Mouse (Mus musculus): Measurements from ENCODE around the gene Chga. TPM values are rescaled to one million over a fixed set of nuclear protein-coding genes. Genes with fewer than 3 reads are reported as not detected.
A peak's percentile ranks its signal among the peaks of the same experiment; 100 is the strongest.

The Chga gene
- polyA plus RNA-seq (2014; fragmentation: Nextera tagmentation; extraction: Ambion mirVana) = 5.2 and 5.8 TPM in 2 replicates

DNA sequence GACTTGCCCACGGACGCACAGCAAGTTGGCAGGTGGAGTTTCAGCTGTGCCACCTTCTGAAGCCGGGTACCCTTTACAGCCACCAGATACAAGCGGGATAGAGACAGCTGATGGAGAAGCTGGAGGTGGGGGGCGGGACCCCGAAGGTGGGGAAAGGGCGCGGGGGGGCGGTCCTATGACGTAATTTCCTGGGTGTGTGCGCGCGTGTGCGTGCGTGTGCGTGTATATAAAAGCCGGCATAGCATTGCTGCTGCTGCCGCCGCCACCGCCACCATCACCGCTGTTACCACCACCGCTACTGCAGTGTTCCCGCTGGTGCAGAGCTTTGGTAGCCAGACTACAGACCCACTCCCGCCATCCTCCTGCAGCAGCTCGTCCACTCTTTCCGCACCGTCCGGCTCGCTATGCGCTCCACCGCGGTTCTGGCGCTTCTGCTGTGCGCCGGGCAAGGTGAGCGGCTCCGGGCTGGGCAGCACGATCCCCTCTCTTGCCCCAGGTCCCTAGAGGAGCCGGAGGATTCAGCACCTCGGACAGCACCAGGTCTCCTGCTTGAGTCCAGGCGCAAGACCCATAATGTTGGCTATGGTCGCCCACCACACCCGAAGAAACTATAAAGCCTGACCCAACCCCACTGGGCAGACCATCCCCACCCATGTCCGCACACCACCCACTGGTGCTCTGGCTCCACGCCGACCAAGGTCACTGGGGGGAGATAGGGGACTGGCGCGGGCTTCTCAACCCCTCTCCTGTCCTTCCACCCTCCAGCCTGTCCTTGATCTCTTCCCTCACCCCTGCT is at the start of gene Chga:
Gene Chga, plus strand, starts transcription at position 249 of the 796 bp plus-strand sequence.
- Histone ChIP-seq H3K4me1 (ENCODE audit: control insufficient read depth, insufficient read depth, low read length) (0 out of 2 replicates have a peak, but pooled peaks cover 3% of the 10 kb centered on the region), H3K9me3 (ENCODE audit: control insufficient read depth, low read depth, low read length) (no peaks in the 10 kb centered on the region), H3K36me3 (ENCODE audit: control insufficient read depth, insufficient read depth, low read length) (no peaks in the 10 kb centered on the region), H3K27ac (ENCODE audit: low read length) (no peak within 1 kb of the TSS), H3K4me2 (replicated peaks; ENCODE audit: low read depth, low read length) (peak within 1 kb of the TSS; percentile 38), H3K4me3 (ENCODE audit: low read depth, low read length) (peak within 1 kb of the TSS; percentile 22), H3K27me3 (ENCODE audit: control insufficient read depth, insufficient read depth, low read length) (peaks cover 10% of the 10 kb centered on the region), H3K9ac (replicated peaks; ENCODE audit: low read depth, low read length) (no peak within 1 kb of the TSS)
- peak; percentile 68 for ATAC-seq (ENCODE audit: insufficient number of reproducible peaks, insufficient read depth, low FRiP score, low read depth)
- 5% methylated on average over 47 of the region's 48 CpGs for WGBS

DNA sequence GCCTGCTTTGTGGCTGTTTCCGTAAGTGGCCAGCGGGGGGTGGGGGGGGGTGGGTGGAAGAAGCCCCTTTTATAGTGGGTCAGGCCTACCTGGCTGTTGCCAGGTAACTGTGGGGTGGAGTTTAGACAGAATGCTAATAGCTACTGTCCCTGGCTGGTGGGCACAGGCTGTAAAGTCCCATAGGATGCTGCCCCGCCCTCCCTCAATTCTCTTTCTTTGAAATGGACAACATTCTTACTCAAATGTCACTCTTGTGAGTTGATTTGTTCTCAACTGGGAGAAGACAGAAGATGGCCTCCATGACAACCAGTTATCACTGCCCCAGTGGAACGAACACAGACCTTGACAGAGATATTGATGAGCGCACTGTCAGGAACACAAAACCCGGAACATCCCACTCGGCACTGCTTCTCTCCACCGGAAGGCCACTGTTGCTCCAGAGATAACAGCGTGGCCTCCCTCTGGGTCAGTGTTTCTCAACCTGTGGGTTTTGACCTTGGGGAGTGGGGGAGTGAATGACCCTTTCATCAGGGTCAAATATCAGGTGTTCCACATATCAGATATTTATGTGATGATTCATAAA is 49.5 kb upstream of the Chga start:
- Histone ChIP-seq H3K9ac (replicated peaks; ENCODE audit: low read depth, low read length) (no peak overlapping the region), H3K4me2 (replicated peaks; ENCODE audit: low read depth, low read length) (no peak overlapping the region), H3K4me1 (ENCODE audit: control insufficient read depth, insufficient read depth, low read length) (no peaks in the 10 kb centered on the region), H3K27ac (ENCODE audit: low read length) (no peak overlapping the region), H3K4me3 (ENCODE audit: low read depth, low read length) (no peak overlapping the region), H3K9me3 (ENCODE audit: control insufficient read depth, low read depth, low read length) (no peaks in the 10 kb centered on the region), H3K36me3 (ENCODE audit: control insufficient read depth, insufficient read depth, low read length) (no peaks in the 10 kb centered on the region), H3K27me3 (ENCODE audit: control insufficient read depth, insufficient read depth, low read length) (no peaks in the 10 kb centered on the region)
- WGBS = 74% methylated on average over 9 of the region's 9 CpGs
- no peak for ATAC-seq (ENCODE audit: insufficient number of reproducible peaks, insufficient read depth, low FRiP score, low read depth)

DNA sequence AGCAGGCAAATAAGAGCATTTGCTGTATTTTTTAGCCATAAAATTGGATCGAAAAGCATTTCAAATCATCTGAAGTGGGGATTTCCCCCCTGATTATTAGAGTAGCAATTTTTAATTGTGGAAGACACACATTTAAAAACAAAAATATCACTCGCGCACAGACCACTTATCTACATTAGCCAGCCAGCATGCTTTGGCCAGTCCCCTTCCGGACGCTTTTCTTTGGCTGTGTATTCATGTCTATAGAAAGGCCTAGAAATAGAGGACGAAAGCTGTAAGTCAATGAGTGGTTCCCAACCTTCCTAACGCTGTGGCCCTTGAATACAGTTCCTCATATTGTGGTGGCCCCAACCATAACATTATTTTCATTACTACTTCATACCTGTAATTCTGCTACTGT is 48.8 kb upstream of the Chga start:
- no peak overlapping the region for H3K9ac ChIP-seq (replicated peaks; ENCODE audit: low read depth, low read length)
- no peak overlapping the region for H3K27ac ChIP-seq (ENCODE audit: low read length)
- H3K36me3 ChIP-seq (ENCODE audit: control insufficient read depth, insufficient read depth, low read length) = no peaks in the 10 kb centered on the region
- H3K4me3 ChIP-seq (ENCODE audit: low read depth, low read length) = no peak overlapping the region
- ATAC-seq (ENCODE audit: insufficient number of reproducible peaks, insufficient read depth, low FRiP score, low read depth) = no peak
- no peaks in the 10 kb centered on the region for H3K27me3 ChIP-seq (ENCODE audit: control insufficient read depth, insufficient read depth, low read length)
- WGBS = 85% methylated on average over 7 of the region's 7 CpGs
- no peaks in the 10 kb centered on the region for H3K4me1 ChIP-seq (ENCODE audit: control insufficient read depth, insufficient read depth, low read length)
- no peaks in the 10 kb centered on the region for H3K9me3 ChIP-seq (ENCODE audit: control insufficient read depth, low read depth, low read length)
- no peak overlapping the region for H3K4me2 ChIP-seq (replicated peaks; ENCODE audit: low read depth, low read length)

DNA sequence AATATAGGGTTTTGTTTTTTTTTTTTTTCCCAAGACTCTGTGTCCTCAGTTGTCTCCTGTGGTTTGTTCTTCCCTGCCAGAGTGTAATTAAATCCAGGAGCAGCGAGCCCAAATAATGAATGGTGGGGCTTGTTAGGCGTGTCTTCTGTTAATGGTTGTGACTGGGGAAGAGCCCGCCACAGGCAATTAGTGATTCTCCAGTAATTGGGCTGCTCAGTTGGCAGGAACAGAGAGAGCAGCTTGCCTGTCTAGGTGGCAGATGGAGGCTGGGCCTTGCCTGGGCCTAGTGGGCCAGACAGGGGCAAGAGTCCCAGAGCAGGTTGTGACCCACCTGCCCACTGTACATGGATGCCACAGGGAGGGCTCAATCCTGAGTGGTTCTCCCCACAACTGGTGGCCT is 43.4 kb upstream of the Chga start:
- 57% methylated on average over 3 of the region's 3 CpGs for WGBS
- Histone ChIP-seq H3K9me3 (ENCODE audit: control insufficient read depth, low read depth, low read length) (no peaks in the 10 kb centered on the region), H3K4me2 (replicated peaks; ENCODE audit: low read depth, low read length) (no peak overlapping the region), H3K27ac (ENCODE audit: low read length) (no peak overlapping the region), H3K4me1 (ENCODE audit: control insufficient read depth, insufficient read depth, low read length) (no peaks in the 10 kb centered on the region), H3K36me3 (ENCODE audit: control insufficient read depth, insufficient read depth, low read length) (no peaks in the 10 kb centered on the region), H3K27me3 (ENCODE audit: control insufficient read depth, insufficient read depth, low read length) (no peaks in the 10 kb centered on the region), H3K9ac (replicated peaks; ENCODE audit: low read depth, low read length) (no peak overlapping the region), H3K4me3 (ENCODE audit: low read depth, low read length) (no peak overlapping the region)
- ATAC-seq (ENCODE audit: insufficient number of reproducible peaks, insufficient read depth, low FRiP score, low read depth) = no peak

DNA sequence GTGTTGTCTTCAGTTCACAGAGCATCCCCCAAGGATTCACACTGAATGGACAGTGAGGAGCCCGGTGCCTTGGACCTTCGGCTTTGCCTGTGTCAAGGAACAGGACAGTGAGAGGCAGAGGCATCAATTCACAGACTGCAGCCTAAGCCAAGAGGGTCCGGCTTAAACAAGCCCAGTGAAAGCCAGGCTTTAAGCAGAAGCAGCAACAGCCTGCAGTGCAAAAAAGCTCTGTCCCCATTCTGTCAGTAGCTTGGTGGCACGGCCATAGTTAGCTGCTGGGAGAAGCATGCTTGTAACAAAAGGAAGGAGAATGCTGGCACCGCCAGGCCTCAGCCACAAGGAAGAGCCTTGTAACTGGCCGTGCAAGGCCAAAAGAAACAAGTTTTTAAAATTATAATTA is 40.6 kb upstream of the Chga start:
- no peak overlapping the region for H3K9ac ChIP-seq (replicated peaks; ENCODE audit: low read depth, low read length)
- no peak for ATAC-seq (ENCODE audit: insufficient number of reproducible peaks, insufficient read depth, low FRiP score, low read depth)
- H3K9me3 ChIP-seq (ENCODE audit: control insufficient read depth, low read depth, low read length) = no peaks in the 10 kb centered on the region
- H3K4me2 ChIP-seq (replicated peaks; ENCODE audit: low read depth, low read length) = no peak overlapping the region
- no peak overlapping the region for H3K27ac ChIP-seq (ENCODE audit: low read length)
- no peaks in the 10 kb centered on the region for H3K4me1 ChIP-seq (ENCODE audit: control insufficient read depth, insufficient read depth, low read length)
- H3K27me3 ChIP-seq (ENCODE audit: control insufficient read depth, insufficient read depth, low read length) = no peaks in the 10 kb centered on the region
- no peak overlapping the region for H3K4me3 ChIP-seq (ENCODE audit: low read depth, low read length)
- 80% methylated on average over 6 of the region's 6 CpGs for WGBS
- no peaks in the 10 kb centered on the region for H3K36me3 ChIP-seq (ENCODE audit: control insufficient read depth, insufficient read depth, low read length)

DNA sequence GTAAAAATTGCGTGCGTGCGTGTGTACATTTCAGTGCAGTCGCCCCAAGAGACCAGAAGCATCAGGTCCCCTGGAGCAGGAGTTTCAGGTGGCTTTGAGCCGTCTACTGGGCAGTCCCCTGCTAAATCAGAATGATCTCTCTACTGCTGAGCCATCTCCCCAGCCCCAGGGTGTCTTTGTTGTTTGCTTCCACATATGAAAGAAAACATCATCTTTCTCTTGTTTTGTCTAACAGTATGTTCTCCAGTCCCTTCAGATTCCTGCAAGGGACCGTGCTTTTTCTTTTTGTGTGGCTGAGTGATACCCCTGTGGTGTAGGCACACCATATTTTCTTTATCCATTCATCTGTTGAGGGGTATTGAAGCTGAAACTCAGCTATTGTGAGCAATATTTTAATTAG is 40.0 kb upstream of the Chga start:
- H3K4me3 ChIP-seq (ENCODE audit: low read depth, low read length) = no peak overlapping the region
- no peak overlapping the region for H3K9ac ChIP-seq (replicated peaks; ENCODE audit: low read depth, low read length)
- no peak overlapping the region for H3K4me2 ChIP-seq (replicated peaks; ENCODE audit: low read depth, low read length)
- ATAC-seq (ENCODE audit: insufficient number of reproducible peaks, insufficient read depth, low FRiP score, low read depth) = no peak
- 88% methylated on average over 6 of the region's 6 CpGs for WGBS
- no peaks in the 10 kb centered on the region for H3K9me3 ChIP-seq (ENCODE audit: control insufficient read depth, low read depth, low read length)
- H3K27me3 ChIP-seq (ENCODE audit: control insufficient read depth, insufficient read depth, low read length) = no peaks in the 10 kb centered on the region
- no peak overlapping the region for H3K27ac ChIP-seq (ENCODE audit: low read length)
- H3K36me3 ChIP-seq (ENCODE audit: control insufficient read depth, insufficient read depth, low read length) = no peaks in the 10 kb centered on the region
- no peaks in the 10 kb centered on the region for H3K4me1 ChIP-seq (ENCODE audit: control insufficient read depth, insufficient read depth, low read length)

DNA sequence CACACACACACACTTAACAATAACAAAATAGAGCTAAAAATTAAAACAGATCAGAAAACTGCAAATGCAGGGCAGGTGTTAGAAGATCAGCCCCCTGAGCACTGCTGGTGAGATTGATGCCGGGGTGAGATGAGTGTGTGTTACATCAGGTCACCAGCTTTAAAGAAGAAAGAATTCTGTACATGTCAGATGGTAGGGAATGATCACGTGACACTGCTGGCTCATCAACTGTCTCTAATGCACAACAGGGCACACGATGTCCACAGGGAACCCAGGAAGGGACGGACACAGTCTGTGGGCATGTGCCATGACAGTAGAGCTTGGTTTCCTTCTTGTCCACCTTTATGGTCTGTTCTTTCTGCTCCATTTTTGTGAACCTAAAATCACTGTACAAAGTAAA is 38.6 kb upstream of the Chga start:
- Histone ChIP-seq H3K4me1 (ENCODE audit: control insufficient read depth, insufficient read depth, low read length) (peaks cover under 1% of the 10 kb centered on the region; the same call in 1 of the 2 replicates), H3K27me3 (ENCODE audit: control insufficient read depth, insufficient read depth, low read length) (no peaks in the 10 kb centered on the region), H3K4me2 (replicated peaks; ENCODE audit: low read depth, low read length) (no peak overlapping the region), H3K9me3 (ENCODE audit: control insufficient read depth, low read depth, low read length) (no peaks in the 10 kb centered on the region), H3K36me3 (ENCODE audit: control insufficient read depth, insufficient read depth, low read length) (no peaks in the 10 kb centered on the region), H3K9ac (replicated peaks; ENCODE audit: low read depth, low read length) (no peak overlapping the region), H3K27ac (ENCODE audit: low read length) (no peak overlapping the region), H3K4me3 (ENCODE audit: low read depth, low read length) (no peak overlapping the region)
- ATAC-seq (ENCODE audit: insufficient number of reproducible peaks, insufficient read depth, low FRiP score, low read depth) = no peak
- WGBS = 79% methylated on average over 4 of the region's 4 CpGs

DNA sequence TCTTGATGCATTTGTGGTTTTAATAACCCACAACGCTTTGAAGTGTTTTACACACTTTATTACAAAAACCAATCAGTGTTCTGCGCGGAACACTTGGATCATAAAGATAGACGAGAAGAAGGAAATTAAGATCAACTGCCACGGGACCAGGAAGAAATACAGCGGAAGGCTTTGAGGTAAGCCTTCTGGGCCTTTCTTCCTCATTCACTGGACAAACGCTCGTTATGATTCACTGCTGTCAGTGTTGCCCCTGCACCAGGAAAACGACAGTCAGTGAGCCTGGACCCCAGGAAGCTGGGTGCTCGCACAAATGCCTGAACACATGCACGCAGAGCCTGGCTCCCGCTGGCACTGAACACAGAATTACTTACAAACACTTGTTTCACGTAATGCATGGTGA is 37.1 kb upstream of the Chga start:
- Histone ChIP-seq H3K9me3 (ENCODE audit: control insufficient read depth, low read depth, low read length) (no peaks in the 10 kb centered on the region), H3K4me3 (ENCODE audit: low read depth, low read length) (no peak overlapping the region), H3K4me2 (replicated peaks; ENCODE audit: low read depth, low read length) (no peak overlapping the region), H3K27ac (ENCODE audit: low read length) (no peak overlapping the region), H3K27me3 (ENCODE audit: control insufficient read depth, insufficient read depth, low read length) (no peaks in the 10 kb centered on the region), H3K36me3 (ENCODE audit: control insufficient read depth, insufficient read depth, low read length) (no peaks in the 10 kb centered on the region), H3K4me1 (ENCODE audit: control insufficient read depth, insufficient read depth, low read length) (peaks cover 10% of the 10 kb centered on the region; the same call in 1 of the 2 replicates), H3K9ac (replicated peaks; ENCODE audit: low read depth, low read length) (no peak overlapping the region)
- ATAC-seq (ENCODE audit: insufficient number of reproducible peaks, insufficient read depth, low FRiP score, low read depth) = no peak
- WGBS = 79% methylated on average over 13 of the region's 13 CpGs

Data from stomach, embryonic 14.5 days (tissue).